Mouse (Mus musculus): ENCODE measurements around the gene Afap1.

- no peak for TF ChIP-seq CTCF (conservative IDR thresholded peaks at IDR 0.05; ENCODE audit: insufficient read depth, insufficient read length, low read depth, low read length)
- no peak for TF ChIP-seq POLR2A (IDR thresholded peaks at IDR 0.05; ENCODE audit: low read depth, low read length)
Measured at GRCm38 (mm10) chr5:35920557-35920956, 27.4 kb downstream of the Afap1 start.

Measured in kidney, adult 2 months (tissue).